Mouse (Mus musculus) CH12.LX (cell line): ENCODE measurements around the gene AB124611.

Source experiments
- CTCF ChIP-seq, 2 experiments: IDR thresholded peaks in 1 of 2; conservative IDR thresholded peaks in 1 of 2; 2 replicates each; pipeline ENCODE4 v1.5.1; 2011 to 2012; ENCODE audit warnings: low read depth in 2 of 2, low read length in 2 of 2, improper control_type of control experiment in 1 of 2, inconsistent platforms in 1 of 2, mild to moderate bottlenecking in 1 of 2, moderate library complexity in 1 of 2
- JUND ChIP-seq: conservative IDR thresholded peaks from 2 replicates; pipeline ENCODE4 v1.6.1; 2011; ENCODE audit warnings: low read depth, low read length, improper control_type of control experiment
- MAFK ChIP-seq: IDR thresholded peaks from 2 replicates; pipeline ENCODE4 v1.6.1; 2011; ENCODE audit warnings: low read length, improper control_type of control experiment; ENCODE audit not compliant: insufficient replicate concordance
- MAZ ChIP-seq: IDR thresholded peaks from 2 replicates; pipeline ENCODE4 v1.6.1; 2012; ENCODE audit warnings: low read depth, mild to moderate bottlenecking, inconsistent platforms, low read length, improper control_type of control experiment, moderate library complexity
- MYC ChIP-seq: IDR thresholded peaks from 2 replicates; pipeline ENCODE4 v1.6.1; 2011; ENCODE audit warnings: low read depth, mild to moderate bottlenecking, improper control_type of control experiment, low read length
- POLR2A ChIP-seq: IDR thresholded peaks from 2 replicates; pipeline ENCODE4 v1.6.1; 2011; ENCODE audit warnings: low read depth, mild to moderate bottlenecking, improper control_type of control experiment, low read length
- RAD21 ChIP-seq: IDR thresholded peaks from 2 replicates; pipeline ENCODE4 v1.6.1; 2011; ENCODE audit warnings: low read depth, mild to moderate bottlenecking, low read length, improper control_type of control experiment, moderate library complexity
- USF1 ChIP-seq: IDR thresholded peaks from 2 replicates; pipeline ENCODE4 v1.6.1; 2014; ENCODE audit warnings: low read depth, mild to moderate bottlenecking, inconsistent platforms, low read length, improper control_type of control experiment
- ZC3H11A ChIP-seq: IDR thresholded peaks from 2 replicates; pipeline ENCODE4 v1.6.1; 2012; ENCODE audit warnings: low read depth, mild to moderate bottlenecking, inconsistent platforms, low read length, improper control_type of control experiment

GRCm38 (mm10) chr9:21498284-21498902 is 27.6 kb upstream of the AB124611 start:
- TF ChIP-seq CTCF (conservative IDR thresholded peaks at IDR 0.05 in 1 of 2, IDR thresholded peaks at IDR 0.05 in 1 of 2; ENCODE audit: low read depth in 2 of 2, low read length in 2 of 2) (no peak), JUND (no peak), ZC3H11A (no peak), MAFK (no peak), RAD21 (no peak), POLR2A (no peak), USF1 (no peak), MAZ (no peak), MYC (no peak)
